Mouse (Mus musculus) mouse embryonic stem cell (cell line): ENCODE data around the gene Bend4.

ENCODE experiments used
- in situ Hi-C, 2 experiments: fragments of 300-500 bp; cut with MboI; formaldehyde crosslinking; loops; 1 replicate in 1 of 2; 3 replicates in 1 of 2; pipeline ENCODE4 v1.14.3; 2019 to 2020; ENCODE audit warnings: low sequenced_read_pairs in 2 of 2, low pct_unique_long_range_greater_than_20kb in 1 of 2, mixed read lengths in 1 of 2; ENCODE audit not compliant: unreplicated experiment in 1 of 2

Gene Bend4

DNA sequence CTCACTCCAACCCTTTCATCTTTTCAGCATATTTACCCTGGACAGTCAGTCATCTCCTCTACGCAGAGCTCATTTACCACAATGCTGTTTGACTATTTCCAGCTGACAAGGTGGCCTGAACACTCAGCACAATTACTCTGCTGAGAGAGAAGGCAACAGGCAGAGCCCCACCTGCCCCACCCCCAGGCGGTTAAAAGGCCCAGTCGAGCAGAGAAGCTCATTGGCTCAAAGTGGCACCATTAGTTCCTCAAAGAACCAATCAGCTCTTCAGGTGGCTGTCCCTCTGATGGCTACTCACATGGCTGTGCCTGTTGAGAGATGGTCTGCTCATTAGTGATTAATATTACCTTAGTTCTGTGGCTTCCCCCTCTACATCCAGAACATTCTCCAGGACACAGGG lies 3.5 kb downstream of the Bend4 start:
- in situ Hi-C loops = no loop called here

DNA sequence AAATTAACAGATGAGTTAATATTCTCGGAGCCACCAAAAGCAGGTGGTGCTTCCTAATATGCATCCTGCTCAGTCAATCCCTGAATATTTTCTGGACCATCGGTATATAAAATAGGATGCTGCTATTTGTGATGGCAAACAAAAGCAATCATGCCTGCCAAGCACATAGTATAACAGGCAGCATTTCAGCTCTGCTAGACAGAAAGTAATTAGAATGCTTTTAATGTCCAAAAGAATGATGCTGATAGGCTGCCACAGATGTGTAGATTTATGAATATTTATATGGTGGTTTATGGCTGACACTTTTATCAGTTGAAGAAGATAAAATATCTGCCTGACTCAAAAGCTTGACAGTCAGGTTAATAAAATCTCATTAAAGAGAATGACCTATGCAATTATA lies 4.1 kb downstream of the Bend4 start:
- in situ Hi-C loops = no loop called here

GRCm38 (mm10) chr5:67423326-67423725 lies 4.8 kb downstream of the Bend4 start:
- in situ Hi-C loops = no loop called here

GRCm38 (mm10) chr5:67419407-67419806 lies 8.7 kb downstream of the Bend4 start:
- in situ Hi-C loops = no loop called here

DNA sequence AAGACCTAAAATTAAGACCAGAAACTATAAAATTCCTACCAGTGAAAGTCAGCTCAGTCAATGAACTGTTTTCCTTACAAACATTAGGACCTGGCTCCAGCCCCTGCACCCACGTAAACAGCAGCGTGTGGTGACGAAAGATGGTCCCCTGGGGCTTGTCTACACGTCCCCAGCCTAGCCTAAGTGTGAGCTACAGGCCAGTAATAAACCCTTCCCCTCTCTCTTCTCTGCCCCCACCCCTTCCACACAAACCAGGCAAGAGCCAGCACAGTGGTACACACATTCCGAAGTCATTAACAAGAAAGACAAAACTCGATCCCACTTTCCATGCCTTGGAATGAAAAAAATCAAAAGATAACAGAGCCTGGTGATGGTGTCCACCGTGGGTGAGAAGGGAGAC lies 16.6 kb downstream of the Bend4 start:
- in situ Hi-C loops = no loop called here

DNA sequence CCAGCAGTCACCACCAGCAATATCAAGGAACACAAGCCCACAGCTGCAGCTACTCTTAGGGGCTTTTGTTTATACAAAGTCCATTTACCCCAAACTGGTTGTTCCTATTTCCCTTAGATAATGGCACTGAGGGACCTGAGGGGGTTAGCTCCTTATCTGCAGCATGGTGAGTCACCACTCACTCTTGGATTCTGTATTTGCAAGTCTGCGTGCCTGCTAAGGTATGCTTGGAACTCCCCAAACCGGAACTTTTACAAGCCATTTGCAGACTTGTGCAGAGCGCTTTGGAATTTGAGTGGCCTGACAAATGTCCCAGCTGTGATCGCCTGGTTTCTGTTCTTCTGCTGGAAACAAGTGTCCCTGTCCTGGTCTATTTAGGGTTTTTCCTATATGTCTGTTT lies 17.7 kb downstream of the Bend4 start:
- in situ Hi-C loops = no loop called here

- in situ Hi-C loops = no loop called here
These were observed 19.7 kb downstream of the Bend4 start for GRCm38 (mm10) chr5:67408391-67408790.

DNA sequence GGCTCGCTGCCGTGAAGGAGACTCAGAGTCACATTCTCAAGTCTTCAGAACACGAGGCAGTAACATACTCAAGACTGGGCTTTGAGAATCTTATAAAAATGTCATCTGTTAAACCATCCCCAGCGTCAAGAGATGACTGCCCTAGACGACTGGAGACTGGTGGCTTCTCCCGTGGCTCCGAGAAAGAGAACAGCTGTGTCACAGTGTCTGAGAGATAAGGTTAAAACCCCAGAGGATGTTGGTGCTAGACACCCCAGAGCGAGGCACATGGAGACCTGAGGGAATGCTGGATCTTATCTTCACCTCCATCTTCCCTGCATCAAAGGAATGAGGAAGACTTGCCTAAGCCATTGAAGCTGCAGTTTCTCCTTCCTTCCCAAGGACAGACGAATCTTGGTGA lies 23.2 kb downstream of the Bend4 start:
- in situ Hi-C loops = no loop called here

GRCm38 (mm10) chr5:67404380-67404779 lies 23.7 kb downstream of the Bend4 start:
- in situ Hi-C loops = no loop called here

DNA sequence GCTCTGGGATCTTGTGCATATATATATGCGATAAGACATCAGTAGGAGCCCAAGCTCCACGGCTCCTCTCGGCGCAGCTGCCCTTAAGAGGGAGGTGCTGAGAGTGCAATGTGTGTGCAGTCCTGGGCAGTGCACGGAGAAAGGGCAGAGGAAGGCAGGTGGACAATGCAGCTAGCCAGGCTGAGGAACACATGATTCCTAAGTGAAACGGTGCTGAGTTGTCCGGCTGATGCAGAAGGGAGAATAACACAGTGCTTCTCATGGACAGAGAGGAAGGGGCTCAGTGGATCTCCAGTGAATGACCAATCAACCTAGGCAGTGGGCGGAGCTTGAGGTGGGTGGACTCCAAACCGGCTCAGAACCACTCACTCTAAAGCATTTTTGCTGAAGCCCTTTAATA lies 26.5 kb downstream of the Bend4 start:
- in situ Hi-C loops = no loop called here

GRCm38 (mm10) chr5:67400608-67401480 lies 27.3 kb downstream of the Bend4 start:
- in situ Hi-C loops = no loop called here

- in situ Hi-C loops = no loop called here
These were observed 28.1 kb downstream of the Bend4 start for GRCm38 (mm10) chr5:67399876-67400607.

GRCm38 (mm10) chr5:67397186-67397585 lies 30.9 kb downstream of the Bend4 start:
- in situ Hi-C loops = no loop called here

- in situ Hi-C loops = no loop called here
These were observed 32.8 kb downstream of the Bend4 start for GRCm38 (mm10) chr5:67395211-67395851.

DNA sequence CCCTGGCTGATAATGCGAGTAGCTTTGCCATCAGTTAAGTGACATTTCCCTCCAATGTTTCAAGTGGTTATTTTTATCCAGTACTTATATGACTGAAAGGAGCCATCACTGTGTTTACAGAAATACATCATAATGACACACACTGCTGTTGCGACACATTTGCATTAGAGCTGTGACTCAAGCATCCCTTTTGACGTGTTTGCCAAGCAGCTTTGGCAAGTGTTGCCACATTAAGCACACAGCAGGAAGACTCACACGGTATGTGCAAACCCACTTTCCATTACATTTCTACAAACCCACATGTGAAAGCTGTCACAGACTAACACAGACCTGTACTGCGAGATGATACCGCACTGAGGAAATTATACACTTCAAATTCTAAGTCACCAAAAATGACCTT lies 34.2 kb downstream of the Bend4 start:
- in situ Hi-C loops = no loop called here

GRCm38 (mm10) chr5:67382556-67382955 lies 45.6 kb downstream of the Bend4 start:
- in situ Hi-C loops = no loop called here

GRCm38 (mm10) chr5:67381690-67382089 lies 46.4 kb downstream of the Bend4 start:
- in situ Hi-C loops = no loop called here

DNA sequence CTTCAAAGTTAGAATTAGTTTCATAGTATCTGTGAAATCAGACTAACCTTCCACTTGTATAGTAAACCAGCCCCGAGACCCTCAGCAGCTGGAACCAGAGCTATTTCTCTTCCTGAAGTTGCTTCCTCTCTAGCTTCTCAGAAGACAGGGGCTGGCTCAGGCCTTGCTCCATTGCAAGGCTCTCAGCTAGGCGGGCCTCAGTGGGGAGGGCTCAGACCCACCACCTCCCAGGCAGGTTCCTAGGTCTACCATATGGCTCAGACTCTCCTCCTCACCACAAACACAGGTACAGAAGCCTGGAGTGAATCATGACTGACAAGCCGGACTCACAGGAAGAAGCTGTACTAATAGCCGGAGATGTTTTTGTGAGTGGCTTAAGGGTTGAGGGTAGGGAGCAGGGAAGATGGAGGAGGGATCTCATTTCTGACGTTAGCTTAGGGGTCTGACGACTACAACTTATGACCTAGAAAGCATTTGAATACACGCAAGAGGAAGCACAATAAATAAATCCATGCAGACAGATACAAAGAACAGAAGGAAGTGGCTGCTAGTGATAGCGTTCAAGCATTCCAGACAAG lies 51.0 kb downstream of the Bend4 start:
- in situ Hi-C loops = no loop called here

DNA sequence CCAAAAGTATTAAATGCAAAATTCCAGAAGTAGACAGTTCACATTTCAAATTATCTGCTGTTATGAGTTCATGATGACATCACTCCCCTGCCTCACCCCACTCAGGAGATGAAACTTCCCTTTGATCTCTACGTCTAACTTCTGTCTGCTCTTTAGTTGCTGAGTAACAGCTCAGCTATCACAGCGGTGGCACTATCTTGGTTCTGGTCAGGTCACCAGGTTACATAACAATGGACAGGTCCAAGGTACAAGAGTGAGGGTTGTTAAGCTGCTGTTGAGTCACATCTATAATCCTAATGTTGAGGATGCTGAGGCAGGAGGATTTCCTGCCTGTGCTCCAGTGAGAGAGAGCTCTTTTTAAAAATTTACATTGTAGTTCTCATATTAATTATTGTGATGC lies 65.2 kb downstream of the Bend4 start:
- in situ Hi-C loops = no loop called here
